Mouse (Mus musculus) cortical plate, adult 2 months (tissue): ENCODE results near the gene Rspry1.

Experiments
- CTCF ChIP-seq: fragments of 200-500 bp; IDR thresholded peaks from 2 replicates; pipeline ENCODE4 v1.5.1; 2011; ENCODE audit warnings: mild to moderate bottlenecking, control low read depth, low read length; ENCODE audit not compliant: insufficient read depth; ENCODE audit errors: extremely low read depth
- POLR2A ChIP-seq: fragments of 200-500 bp; IDR thresholded peaks from 2 replicates; pipeline ENCODE4 v1.6.1; 2011; ENCODE audit warnings: mild to moderate bottlenecking, low read length, control low read depth; ENCODE audit not compliant: insufficient read depth; ENCODE audit errors: extremely low read depth

GRCm38 (mm10) chr8:94652951-94653350 lies 51.2 kb downstream of the Rspry1 start:
- TF ChIP-seq POLR2A (no peak), CTCF (no peak)
